Mouse (Mus musculus) embryonic fibroblast, embryonic 13.5 days (primary cell): ENCODE measurements around the gene Oosp2.

Source experiments
- CTCF ChIP-seq: IDR thresholded peaks from 2 replicates; pipeline ENCODE4 v1.5.1; 2011; ENCODE audit warnings: mild to moderate bottlenecking, control low read depth, low read length, moderate library complexity, borderline replicate concordance; ENCODE audit not compliant: insufficient read depth
- POLR2A ChIP-seq: IDR thresholded peaks from 2 replicates; pipeline ENCODE4 v1.6.1; 2011; ENCODE audit warnings: low read depth, mild to moderate bottlenecking, control low read depth, low read length, moderate library complexity

GRCm38 (mm10) chr19:11617983-11618382 lies 42.4 kb downstream of the Oosp2 start:
- TF ChIP-seq CTCF (no peak), POLR2A (no peak)
